Mouse (Mus musculus): ENCODE results near the gene Vasn. TPM values are rescaled to one million over a fixed set of nuclear protein-coding genes. Genes with fewer than 3 reads are reported as not detected.

Vasn gene
- polyA plus RNA-seq, 1 experiment = 1.8 TPM

- WGBS = 91% methylated on average over 7 of the region's 7 CpGs
Measured at GRCm38 (mm10) chr16:4611676-4612075, 28.1 kb upstream of the Vasn start.

GRCm38 (mm10) chr16:4613736-4614135 lies 26.0 kb upstream of the Vasn start:
- Histone ChIP-seq H3K4me3 (replicated peaks; ENCODE audit: control insufficient read depth, low read depth, low read length) (no peak overlapping the region), H3K4me1 (ENCODE audit: control insufficient read depth, insufficient read depth, low read length) (no peaks in the 10 kb centered on the region), H3K27ac (ENCODE audit: control insufficient read depth, insufficient read depth, low read depth, low read length, poor library complexity) (no peak overlapping the region)
- 85% methylated on average over 9 of the region's 9 CpGs for WGBS
- no peak for TF ChIP-seq CTCF (IDR thresholded peaks at IDR 0.05; ENCODE audit: control insufficient read depth, insufficient read depth, low read length)
- TF ChIP-seq POLR2A (IDR thresholded peaks at IDR 0.05; ENCODE audit: borderline replicate concordance, control insufficient read depth, low read depth, low read length) = no peak; the same call in 1 of the 2 replicates

More at GRCm38 (mm10) chr16:4611676-4612075, 28.1 kb upstream of the Vasn start:
- TF ChIP-seq CTCF (IDR thresholded peaks at IDR 0.05; ENCODE audit: control insufficient read depth, insufficient read depth, low read length) (no peak), POLR2A (IDR thresholded peaks at IDR 0.05; ENCODE audit: borderline replicate concordance, control insufficient read depth, low read depth, low read length) (no peak)
- Histone ChIP-seq H3K27ac (ENCODE audit: control insufficient read depth, insufficient read depth, low read depth, low read length, poor library complexity) (no peak overlapping the region), H3K4me1 (ENCODE audit: control insufficient read depth, insufficient read depth, low read length) (no peaks in the 10 kb centered on the region), H3K4me3 (replicated peaks; ENCODE audit: control insufficient read depth, low read depth, low read length) (no peak overlapping the region)

GRCm38 (mm10) chr16:4614639-4615038 lies 25.1 kb upstream of the Vasn start:
- no peak overlapping the region for H3K4me3 ChIP-seq (replicated peaks; ENCODE audit: control insufficient read depth, low read depth, low read length)
- H3K4me1 ChIP-seq (ENCODE audit: control insufficient read depth, insufficient read depth, low read length) = no peaks in the 10 kb centered on the region
- 86% methylated on average over 3 of the region's 3 CpGs for WGBS
- no peak overlapping the region for H3K27ac ChIP-seq (ENCODE audit: control insufficient read depth, insufficient read depth, low read depth, low read length, poor library complexity)
- TF ChIP-seq POLR2A (IDR thresholded peaks at IDR 0.05; ENCODE audit: borderline replicate concordance, control insufficient read depth, low read depth, low read length) (no peak), CTCF (IDR thresholded peaks at IDR 0.05; ENCODE audit: control insufficient read depth, insufficient read depth, low read length) (no peak)

GRCm38 (mm10) chr16:4615297-4615696 lies 24.4 kb upstream of the Vasn start:
- TF ChIP-seq POLR2A (IDR thresholded peaks at IDR 0.05; ENCODE audit: borderline replicate concordance, control insufficient read depth, low read depth, low read length) = no peak
- no peak for TF ChIP-seq CTCF (IDR thresholded peaks at IDR 0.05; ENCODE audit: control insufficient read depth, insufficient read depth, low read length)
- 70% methylated on average over 1 of the region's 1 CpGs for WGBS
- no peak overlapping the region for H3K27ac ChIP-seq (ENCODE audit: control insufficient read depth, insufficient read depth, low read depth, low read length, poor library complexity)
- no peak overlapping the region for H3K4me3 ChIP-seq (replicated peaks; ENCODE audit: control insufficient read depth, low read depth, low read length)
- no peaks in the 10 kb centered on the region for H3K4me1 ChIP-seq (ENCODE audit: control insufficient read depth, insufficient read depth, low read length)

- WGBS = 65% methylated on average over 4 of the region's 4 CpGs
- no peak overlapping the region for H3K27ac ChIP-seq (ENCODE audit: control insufficient read depth, insufficient read depth, low read depth, low read length, poor library complexity)
- H3K4me1 ChIP-seq (ENCODE audit: control insufficient read depth, insufficient read depth, low read length) = no peaks in the 10 kb centered on the region
- H3K4me3 ChIP-seq (replicated peaks; ENCODE audit: control insufficient read depth, low read depth, low read length) = no peak overlapping the region
- TF ChIP-seq CTCF (IDR thresholded peaks at IDR 0.05; ENCODE audit: control insufficient read depth, insufficient read depth, low read length) (no peak), POLR2A (IDR thresholded peaks at IDR 0.05; ENCODE audit: borderline replicate concordance, control insufficient read depth, low read depth, low read length) (no peak)
Measured at GRCm38 (mm10) chr16:4616829-4617228, 22.9 kb upstream of the Vasn start.

GRCm38 (mm10) chr16:4624074-4624473 lies 15.7 kb upstream of the Vasn start:
- no peak for TF ChIP-seq POLR2A (IDR thresholded peaks at IDR 0.05; ENCODE audit: borderline replicate concordance, control insufficient read depth, low read depth, low read length)
- TF ChIP-seq CTCF (IDR thresholded peaks at IDR 0.05; ENCODE audit: control insufficient read depth, insufficient read depth, low read length) = no peak
- Histone ChIP-seq H3K27ac (ENCODE audit: control insufficient read depth, insufficient read depth, low read depth, low read length, poor library complexity) (peak overlapping the region; percentile 74), H3K4me1 (ENCODE audit: control insufficient read depth, insufficient read depth, low read length) (peaks cover 2% of the 10 kb centered on the region; the same call in 1 of the 2 replicates), H3K4me3 (replicated peaks; ENCODE audit: control insufficient read depth, low read depth, low read length) (peak overlapping the region; percentile 73)
- 20% methylated on average over 9 of the region's 9 CpGs for WGBS

- TF ChIP-seq CTCF (IDR thresholded peaks at IDR 0.05; ENCODE audit: control insufficient read depth, insufficient read depth, low read length) = no peak
- peak; percentile 55; the same call in 1 of the 2 replicates for TF ChIP-seq POLR2A (IDR thresholded peaks at IDR 0.05; ENCODE audit: borderline replicate concordance, control insufficient read depth, low read depth, low read length)
- H3K4me3 ChIP-seq (replicated peaks; ENCODE audit: control insufficient read depth, low read depth, low read length) = peak within 1 kb of the TSS; percentile 73
- peaks cover 2% of the 10 kb centered on the region; the same call in 1 of the 2 replicates for H3K4me1 ChIP-seq (ENCODE audit: control insufficient read depth, insufficient read depth, low read length)
- H3K27ac ChIP-seq (ENCODE audit: control insufficient read depth, insufficient read depth, low read depth, low read length, poor library complexity) = peak within 1 kb of the TSS; percentile 74
- WGBS = under 1% methylated on average over 56 of the region's 56 CpGs
Measured at GRCm38 (mm10) chr16:4624481-4625110, 15.1 kb upstream of the Vasn start, which contains the start of gene Pam16. Gene Pam16 (minus strand): TSS chr16:4624988.

- Histone ChIP-seq H3K4me1 (ENCODE audit: control insufficient read depth, insufficient read depth, low read length) (peaks cover 2% of the 10 kb centered on the region; the same call in 1 of the 2 replicates), H3K4me3 (replicated peaks; ENCODE audit: control insufficient read depth, low read depth, low read length) (no peak overlapping the region), H3K27ac (ENCODE audit: control insufficient read depth, insufficient read depth, low read depth, low read length, poor library complexity) (no peak overlapping the region)
- no peak for TF ChIP-seq CTCF (IDR thresholded peaks at IDR 0.05; ENCODE audit: control insufficient read depth, insufficient read depth, low read length)
- TF ChIP-seq POLR2A (IDR thresholded peaks at IDR 0.05; ENCODE audit: borderline replicate concordance, control insufficient read depth, low read depth, low read length) = no peak
- 83% methylated on average over 6 of the region's 6 CpGs for WGBS
Measured at GRCm38 (mm10) chr16:4627105-4627504, 12.6 kb upstream of the Vasn start.

All from bone marrow, adult 2 months (tissue).